Mouse (Mus musculus) ES-CJ7 (cell line): ENCODE measurements around the gene Slc39a13.
"Not testable (repeated sequence)": the region's sequence is repeated elsewhere in the genome, so short reads cannot be mapped to it uniquely, and the experiment has no call there.

ENCODE experiments used
- DNase-seq: peaks from one replicate; pipeline ENCODE4 v3.0.0; 2011; ENCODE audit warnings: low read depth, low spot score

Slc39a13 gene

DNA sequence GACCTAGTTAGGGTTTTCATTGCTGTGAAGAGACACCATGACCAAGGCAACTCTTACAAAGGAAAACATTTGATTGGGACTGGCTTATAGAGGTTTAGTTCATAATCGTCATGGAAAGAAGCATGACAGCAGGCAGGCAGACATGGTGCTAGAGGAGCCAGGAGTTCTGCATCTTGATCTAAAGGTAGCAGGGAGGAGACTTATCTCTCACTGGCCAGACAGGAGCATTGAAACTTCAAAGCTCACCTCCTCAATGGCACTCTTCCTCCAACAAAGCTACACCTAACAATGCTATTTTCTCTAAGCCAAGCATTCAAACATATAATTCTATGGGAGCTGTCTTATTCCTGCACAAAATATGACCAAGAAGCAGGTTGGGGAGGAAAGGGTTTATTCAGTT lies 43.7 kb downstream of the Slc39a13 start:
- DNase-seq, result no peak

DNA sequence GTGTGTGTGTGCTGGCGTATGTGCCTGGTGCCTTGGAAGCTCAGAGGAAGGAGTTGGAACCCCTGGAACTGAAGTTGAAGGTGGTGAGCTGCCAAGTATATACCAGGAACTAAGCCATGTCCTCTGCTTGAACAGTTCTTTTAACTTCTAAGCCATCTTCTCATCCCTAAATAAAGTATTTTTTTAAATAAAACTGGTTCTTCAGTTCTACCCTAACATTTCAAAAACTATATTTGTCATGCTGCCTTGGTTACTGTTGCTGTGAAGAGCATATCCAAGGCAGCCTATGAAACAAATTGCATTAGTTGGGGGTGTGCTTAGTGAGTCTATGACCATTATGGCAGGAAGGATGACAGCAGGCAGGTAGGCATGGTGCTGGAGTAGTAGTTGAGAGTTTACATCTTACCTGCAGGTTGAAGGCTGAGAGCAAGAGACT lies 45.1 kb downstream of the Slc39a13 start:
- no peak for DNase-seq

DNA sequence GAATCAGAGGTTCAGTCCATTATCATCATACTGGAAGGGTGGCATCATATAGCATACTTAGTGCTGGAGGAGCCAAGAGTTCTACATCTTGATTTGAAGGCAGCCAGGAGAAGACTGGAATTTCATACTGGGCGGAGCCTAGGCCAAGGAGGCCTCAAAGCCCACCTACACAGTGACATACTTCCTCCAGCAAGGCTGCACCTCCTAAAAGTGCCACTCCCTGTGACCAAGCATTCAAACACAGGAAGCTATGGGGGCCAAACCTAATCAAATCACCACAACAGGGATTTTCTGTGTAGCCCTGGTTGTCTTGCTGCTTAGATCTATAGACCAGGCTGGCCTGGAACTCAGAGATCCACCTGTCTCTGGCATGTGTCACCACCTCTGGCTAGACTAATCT lies 46.3 kb downstream of the Slc39a13 start:
- DNase-seq, result peak; percentile 62

DNA sequence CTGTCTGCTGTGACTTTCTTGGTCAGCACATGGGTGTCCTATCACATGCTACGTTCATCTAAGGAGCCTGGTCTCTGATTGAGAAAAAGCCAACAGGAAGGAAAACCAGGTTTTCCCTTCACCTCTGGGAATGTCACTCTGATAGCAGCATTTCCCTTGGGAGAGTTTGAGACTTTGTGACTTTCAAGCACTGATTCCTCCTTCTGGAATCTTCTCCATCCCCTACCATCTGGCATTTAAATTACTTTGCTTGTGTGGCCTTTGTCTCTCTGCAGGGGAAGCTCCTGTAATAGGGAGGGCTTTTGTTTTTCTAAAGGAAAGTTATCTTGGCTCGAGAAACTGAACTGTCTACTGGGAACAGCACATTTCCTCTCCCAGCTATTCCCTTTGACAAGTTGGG lies 47.1 kb downstream of the Slc39a13 start:
- peak; percentile 41 for DNase-seq

DNA sequence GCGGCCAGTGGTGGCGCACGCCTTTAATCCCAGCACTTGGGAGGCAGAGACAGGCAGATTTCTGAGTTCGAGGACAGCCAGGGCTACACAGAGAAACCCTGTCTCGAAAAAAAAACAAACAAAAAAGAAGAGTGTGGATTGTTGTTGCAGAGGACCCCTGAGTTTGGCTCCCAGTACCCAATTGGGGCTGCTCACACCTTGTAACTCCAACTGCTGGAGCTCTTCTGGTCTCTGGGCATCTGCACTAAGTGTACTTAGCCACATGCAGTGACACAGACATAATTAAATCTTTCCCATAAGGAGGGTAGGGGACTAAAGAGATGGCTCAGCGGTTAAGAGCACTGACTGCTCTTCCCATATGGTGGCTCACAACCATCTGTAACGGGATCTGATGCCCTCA lies 48.0 kb downstream of the Slc39a13 start:
- DNase-seq, result not testable (repeated sequence)

DNA sequence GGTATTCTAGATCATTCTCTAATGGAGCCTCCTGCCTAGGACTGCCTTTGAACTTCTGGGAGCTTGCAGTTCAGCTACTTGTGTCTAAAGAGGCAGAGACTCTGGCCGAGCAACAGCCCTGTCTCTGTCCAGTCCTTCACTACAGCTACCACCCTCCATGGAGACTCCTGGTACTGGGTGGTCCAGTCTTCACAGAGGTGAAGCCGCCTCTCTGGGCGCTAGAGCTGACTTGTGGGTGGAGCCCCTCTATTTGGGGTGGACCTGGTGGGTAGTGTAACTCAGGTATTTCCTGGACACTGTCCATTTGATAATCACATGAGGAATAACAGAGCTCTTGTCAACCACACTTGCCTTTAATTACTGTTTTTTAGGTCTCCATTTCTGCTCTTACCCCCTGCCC lies 50.3 kb downstream of the Slc39a13 start:
- no peak for DNase-seq

DNA sequence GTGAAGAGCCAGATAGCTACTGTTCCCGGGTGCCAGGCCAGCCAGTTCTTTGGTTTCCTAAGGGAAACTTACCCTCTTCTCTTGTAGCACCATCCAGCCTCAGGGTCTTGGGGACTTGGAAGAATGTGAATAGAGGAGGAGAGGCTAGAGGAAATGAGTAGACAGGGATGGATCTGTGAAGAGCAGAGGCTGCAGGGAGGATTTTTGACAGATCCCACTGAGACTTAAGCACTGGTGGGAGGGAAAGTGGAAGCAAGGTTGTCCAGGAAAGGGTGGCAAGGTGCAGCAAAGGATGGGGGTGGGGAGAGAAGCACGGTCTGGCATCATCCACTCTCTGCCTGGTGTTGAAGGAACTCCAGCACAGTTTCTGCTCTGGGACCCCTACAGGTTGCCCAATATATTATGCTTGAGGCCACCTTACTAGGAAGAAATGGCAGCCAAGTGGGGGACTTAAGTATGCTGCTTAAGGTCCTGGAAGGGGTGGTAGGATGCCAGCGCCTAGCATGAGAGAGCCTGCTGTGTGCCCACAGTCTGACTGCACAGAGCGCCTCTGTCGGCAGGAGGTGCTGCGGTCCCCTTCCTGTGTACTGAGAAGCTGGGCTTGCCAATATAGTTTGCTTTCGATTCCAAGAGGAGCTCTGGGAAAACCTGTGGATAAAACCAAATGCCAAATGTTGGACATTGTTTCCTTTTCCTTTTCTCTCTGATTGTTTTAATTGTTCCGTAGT lies 52.0 kb downstream of the Slc39a13 start:
- peak; percentile 38 for DNase-seq

DNA sequence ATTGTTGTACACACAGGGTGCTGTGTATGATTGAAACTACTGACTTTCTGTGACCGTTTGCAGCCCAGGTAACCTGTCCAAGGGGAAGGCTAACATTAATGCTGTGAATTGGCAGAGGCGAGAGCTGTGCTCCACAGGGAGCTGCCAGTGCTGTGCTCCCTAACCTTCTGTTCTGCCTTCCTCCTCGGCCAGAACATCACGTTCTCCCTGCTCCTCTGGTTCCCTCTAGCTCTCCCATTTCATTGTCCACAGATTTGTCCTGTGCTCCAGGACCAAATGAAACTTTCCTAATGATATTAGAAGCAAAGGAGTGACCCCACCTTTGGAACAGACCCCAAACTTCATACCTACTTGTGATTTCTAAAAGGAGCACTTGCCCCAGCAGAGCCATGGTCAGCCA lies 54.8 kb downstream of the Slc39a13 start:
- no peak for DNase-seq

DNA sequence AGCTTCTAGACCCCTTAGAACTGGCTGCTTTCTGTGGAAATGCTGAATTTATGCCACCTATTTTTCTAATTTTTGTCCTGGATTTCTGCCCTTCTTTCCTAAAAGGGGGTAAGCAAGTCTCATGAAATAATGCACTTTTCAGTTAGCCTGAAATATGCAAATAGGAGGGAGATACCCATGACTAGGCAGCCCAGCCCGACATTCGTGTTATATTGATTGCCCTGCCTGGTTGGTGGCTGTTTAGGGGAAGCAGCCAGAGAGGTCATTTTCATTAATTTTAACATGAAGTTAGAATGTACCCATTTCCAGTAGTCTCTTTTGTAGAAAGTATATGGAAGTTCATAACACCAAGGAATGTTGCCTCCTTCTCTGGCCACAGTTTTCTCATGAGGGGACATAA lies 56.3 kb downstream of the Slc39a13 start:
- no peak for DNase-seq
